Mouse (Mus musculus) testis, adult 2 months (tissue): ENCODE measurements around the gene Nphs1. TPM values are rescaled to one million over a fixed set of nuclear protein-coding genes. Genes with fewer than 3 reads are reported as not detected.
"Not testable (repeated sequence)": the region's sequence is repeated elsewhere in the genome, so short reads cannot be mapped to it uniquely, and the experiment has no call there.

ENCODE experiments used
- H3K27ac ChIP-seq: fragments of 200-500 bp; 2 replicates; pipeline ENCODE4 v1.5.1; 2012; ENCODE audit warnings: low read depth, low read length; ENCODE audit not compliant: control insufficient read depth, insufficient read depth
- H3K27me3 ChIP-seq: fragments of 200-500 bp; 2 replicates; pipeline ENCODE4 v1.6.1; 2012; ENCODE audit warnings: mild to moderate bottlenecking, low read length, moderate library complexity; ENCODE audit not compliant: control insufficient read depth, insufficient read depth
- H3K36me3 ChIP-seq: fragments of 200-500 bp; 2 replicates; pipeline ENCODE4 v1.6.1; 2012; ENCODE audit warnings: mild to moderate bottlenecking, low read length; ENCODE audit not compliant: control insufficient read depth, insufficient read depth
- H3K4me1 ChIP-seq: fragments of 200-500 bp; 2 replicates; pipeline ENCODE4 v1.6.1; 2012; ENCODE audit warnings: low read length; ENCODE audit not compliant: control insufficient read depth, insufficient read depth
- H3K4me3 ChIP-seq: fragments of 200-500 bp; 2 replicates; pipeline ENCODE4 v1.5.1; 2012; ENCODE audit warnings: low read depth, mild to moderate bottlenecking, low read length, moderate library complexity, mixed read lengths; ENCODE audit not compliant: control insufficient read depth
- CTCF ChIP-seq: fragments of 200-500 bp; IDR thresholded peaks from 2 replicates; pipeline ENCODE4 v1.5.1; 2012; ENCODE audit warnings: low read depth, mild to moderate bottlenecking, inconsistent platforms, low read length, moderate library complexity; ENCODE audit not compliant: control insufficient read depth, insufficient read depth, insufficient replicate concordance
- POLR2A ChIP-seq: fragments of 200-500 bp; IDR thresholded peaks from 2 replicates; pipeline ENCODE4 v1.6.1; 2012; ENCODE audit warnings: low read depth, mild to moderate bottlenecking, inconsistent platforms, low read length, moderate library complexity; ENCODE audit not compliant: control insufficient read depth
- polyA plus RNA-seq: library from polyadenylated mRNA; depleted of rRNA; stranded (reverse); fragments of >200 nt; gene quantifications from 2 replicates; pipeline ENCODE4 v1.2.3, GENCODE M21; 2012

Nphs1 gene
- polyA plus RNA-seq, 1 experiment: 0.12 TPM

DNA sequence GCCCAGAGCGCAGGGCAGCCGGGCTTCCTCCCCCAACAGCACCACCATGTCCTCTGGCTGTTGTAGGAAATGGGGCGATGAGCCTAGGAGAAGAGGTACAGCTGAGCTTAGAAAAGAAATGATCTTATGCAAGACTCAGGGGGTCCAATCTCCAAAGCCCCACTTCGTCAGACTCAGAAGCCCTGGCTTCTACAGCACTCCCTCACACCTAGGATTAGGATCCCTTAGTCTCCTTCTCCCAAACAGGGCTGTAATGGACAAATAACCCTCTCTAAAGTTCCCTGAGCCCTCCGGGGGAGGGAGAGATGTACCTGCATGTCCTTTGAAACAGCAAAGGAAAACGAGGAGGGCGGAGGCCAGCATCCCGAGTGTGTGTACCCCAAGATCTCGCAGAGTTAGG, 1.6 kb upstream of the Nphs1 start:
- Histone ChIP-seq H3K27ac (no peak overlapping the region), H3K36me3 (no peaks in the 10 kb centered on the region), H3K4me3 (no peak overlapping the region), H3K4me1 (peaks cover 8% of the 10 kb centered on the region), H3K27me3 (no peaks in the 10 kb centered on the region)
- no peak for TF ChIP-seq POLR2A
- TF ChIP-seq CTCF: no peak

DNA sequence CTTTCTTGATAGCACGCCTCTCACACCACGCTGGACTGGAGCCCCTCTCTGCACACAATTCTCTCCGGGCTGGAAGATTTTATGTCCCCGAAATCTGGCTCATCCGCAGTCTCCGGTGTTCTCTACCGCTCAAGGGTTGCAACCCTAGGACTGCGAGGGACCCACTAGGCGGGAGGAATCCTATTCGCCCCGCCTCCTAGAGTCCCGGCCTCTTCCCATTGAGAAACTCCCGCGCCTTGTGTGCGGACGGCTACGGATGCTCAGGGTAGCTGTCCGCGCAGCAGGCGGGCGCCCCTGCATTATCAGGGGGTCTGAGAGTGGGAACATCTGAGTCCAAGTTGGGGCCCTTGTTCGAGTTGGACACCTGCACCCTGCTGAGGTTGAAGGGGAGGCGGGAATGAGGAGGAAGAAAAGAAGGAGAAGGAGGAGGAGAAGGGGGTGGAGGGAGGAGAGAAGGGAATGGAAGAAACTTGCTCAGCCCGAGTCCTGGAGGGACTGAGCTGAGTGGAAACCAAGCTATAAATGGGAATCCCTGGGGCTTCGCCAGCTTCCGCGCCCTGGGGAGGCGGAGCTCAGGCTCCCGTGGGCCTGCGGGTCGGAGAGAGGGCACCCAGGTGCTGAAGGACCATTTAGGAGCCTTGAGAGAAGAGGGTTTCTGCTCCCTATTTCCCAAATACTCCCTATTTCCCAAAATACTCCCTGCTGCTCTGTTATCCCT, 1.0 kb upstream of the Nphs1 start:
- H3K4me3 ChIP-seq: no peak overlapping the region
- H3K27ac ChIP-seq: no peak overlapping the region
- no peaks in the 10 kb centered on the region for H3K27me3 ChIP-seq

DNA sequence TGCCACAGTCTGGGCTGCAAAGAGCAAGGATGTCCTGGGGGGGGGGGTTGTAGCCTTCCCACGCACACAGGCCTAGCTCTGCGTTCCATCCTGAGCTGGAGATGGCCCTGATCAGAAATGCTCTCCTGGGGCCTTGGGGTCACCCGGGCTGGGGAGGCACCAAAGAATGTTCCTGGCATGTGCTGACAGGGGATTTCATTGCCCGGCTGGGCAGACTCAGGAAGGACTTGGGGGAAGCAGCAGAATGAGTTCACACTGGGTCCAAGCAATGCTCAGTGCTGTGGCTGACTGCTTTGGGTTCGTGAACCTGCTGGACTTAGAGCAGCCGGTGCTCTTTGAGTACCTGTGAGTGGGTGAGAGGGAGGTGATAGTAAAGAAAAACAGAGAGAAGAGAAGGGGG, 1.4 kb downstream of the Nphs1 start:
- Histone ChIP-seq H3K4me1 (no peaks in the 10 kb centered on the region), H3K27ac (no peak overlapping the region), H3K27me3 (no peaks in the 10 kb centered on the region), H3K36me3 (no peaks in the 10 kb centered on the region), H3K4me3 (no peak overlapping the region)
- TF ChIP-seq CTCF (no peak), POLR2A (no peak)

More for the DNA sequence above, 1.0 kb upstream of the Nphs1 start:
- Histone ChIP-seq H3K4me1 (peaks cover 8% of the 10 kb centered on the region), H3K36me3 (no peaks in the 10 kb centered on the region)
- no peak for TF ChIP-seq CTCF
- no peak for TF ChIP-seq POLR2A

DNA sequence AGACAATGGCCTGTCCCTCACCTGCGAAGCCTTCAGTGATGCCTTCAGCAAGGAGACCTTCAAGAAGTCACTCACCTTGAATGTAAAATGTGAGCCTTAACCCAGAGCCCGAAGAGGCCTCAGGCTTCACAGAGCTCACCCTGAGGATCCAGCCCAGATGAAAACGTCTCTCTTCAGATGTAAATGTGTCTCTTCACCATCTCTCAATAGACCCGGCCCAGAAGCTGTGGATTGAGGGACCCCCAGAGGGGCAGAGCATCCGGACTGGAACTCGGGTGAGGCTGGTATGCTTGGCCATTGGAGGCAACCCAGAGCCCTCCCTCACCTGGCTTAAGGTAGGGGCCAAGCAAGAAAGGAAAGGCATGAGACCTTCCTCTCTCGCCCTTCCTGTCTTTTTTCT, 5.5 kb downstream of the Nphs1 start:
- H3K27ac ChIP-seq: no peak overlapping the region
- H3K27me3 ChIP-seq: no peaks in the 10 kb centered on the region; the same call in 1 of the 2 replicates
- H3K4me3 ChIP-seq: no peak overlapping the region
- H3K4me1 ChIP-seq: peaks cover 3% of the 10 kb centered on the region
- TF ChIP-seq CTCF (no peak), POLR2A (no peak)
- no peaks in the 10 kb centered on the region for H3K36me3 ChIP-seq

DNA sequence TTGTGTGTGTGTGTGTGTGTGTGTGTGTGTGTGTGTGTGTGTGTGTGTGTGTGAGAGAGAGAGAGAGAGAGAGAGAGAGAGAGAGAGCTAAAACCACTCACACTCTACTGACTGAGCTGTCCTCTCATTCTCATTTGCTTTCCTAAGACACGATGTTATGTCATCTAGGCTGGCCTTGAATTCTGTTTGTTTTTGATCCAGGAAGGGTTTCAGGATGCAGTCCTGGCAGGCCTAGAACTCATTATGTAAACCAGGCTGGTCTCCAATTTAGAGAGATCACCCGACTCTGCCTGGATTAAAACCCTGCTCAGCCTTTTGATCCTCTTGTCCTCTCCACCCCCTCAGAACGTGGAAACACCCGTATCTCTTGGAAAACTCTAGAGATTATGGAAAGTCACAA, 5.9 kb downstream of the Nphs1 start:
- H3K4me1 ChIP-seq: peaks cover 3% of the 10 kb centered on the region
- H3K27ac ChIP-seq: no peak overlapping the region
- H3K36me3 ChIP-seq: no peaks in the 10 kb centered on the region
- no peak overlapping the region for H3K4me3 ChIP-seq
- H3K27me3 ChIP-seq: no peaks in the 10 kb centered on the region; the same call in 1 of the 2 replicates
- TF ChIP-seq POLR2A: no peak
- no peak for TF ChIP-seq CTCF

DNA sequence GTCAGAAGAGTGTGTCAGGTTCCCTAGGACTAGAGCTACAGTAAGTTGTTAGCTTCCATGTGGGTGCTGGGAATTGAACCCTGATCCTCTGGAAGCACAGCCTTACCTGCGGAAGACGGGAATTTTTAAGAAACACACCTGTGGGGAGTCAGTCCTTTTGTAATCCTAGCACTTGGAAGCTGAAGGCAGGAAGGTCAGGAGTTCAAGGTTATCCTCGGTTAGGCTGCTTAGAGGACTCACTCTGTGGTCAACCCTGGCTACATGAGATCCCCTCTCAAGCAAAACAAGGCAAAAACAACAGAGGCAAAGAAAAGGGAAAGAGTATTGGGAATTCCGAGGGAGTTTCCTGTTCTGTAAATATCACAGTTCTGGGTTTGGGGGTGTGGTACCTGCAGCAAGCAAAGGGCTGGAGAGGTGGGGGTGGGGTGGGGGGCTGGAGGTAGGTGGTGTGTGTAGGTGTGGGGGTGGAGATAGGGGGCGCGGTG, 6.7 kb downstream of the Nphs1 start:
- H3K27me3 ChIP-seq: no peaks in the 10 kb centered on the region; the same call in 1 of the 2 replicates
- TF ChIP-seq CTCF (no peak), POLR2A (no peak)
- H3K36me3 ChIP-seq: no peaks in the 10 kb centered on the region
- peaks cover 3% of the 10 kb centered on the region for H3K4me1 ChIP-seq
- H3K27ac ChIP-seq: no peak overlapping the region
- no peak overlapping the region for H3K4me3 ChIP-seq

DNA sequence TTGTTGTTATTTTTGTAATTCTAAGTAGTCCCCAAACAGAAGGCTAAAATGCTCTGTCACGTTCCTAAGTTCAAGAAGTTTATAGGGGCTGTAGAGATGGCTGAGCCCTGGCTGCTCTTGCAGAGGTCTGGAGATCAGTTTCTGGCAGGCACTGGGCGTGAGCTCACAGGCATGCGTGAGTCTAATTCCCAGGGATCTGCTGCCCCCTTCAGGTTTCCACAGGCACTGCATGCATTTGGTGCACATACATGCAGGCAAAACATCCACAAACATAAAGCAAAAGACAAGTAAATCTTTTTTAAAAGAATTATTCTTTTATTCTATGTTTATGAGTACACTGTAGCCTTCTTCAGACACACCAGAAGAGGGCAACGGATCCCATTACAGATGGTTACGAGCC, 14.3 kb downstream of the Nphs1 start:
- Histone ChIP-seq H3K27me3 (no peaks in the 10 kb centered on the region), H3K4me1 (peaks cover 6% of the 10 kb centered on the region), H3K27ac (no peak overlapping the region), H3K36me3 (no peaks in the 10 kb centered on the region), H3K4me3 (no peak overlapping the region)
- no peak for TF ChIP-seq POLR2A
- TF ChIP-seq CTCF: peak; percentile 83; the same call in 1 of the 2 replicates

DNA sequence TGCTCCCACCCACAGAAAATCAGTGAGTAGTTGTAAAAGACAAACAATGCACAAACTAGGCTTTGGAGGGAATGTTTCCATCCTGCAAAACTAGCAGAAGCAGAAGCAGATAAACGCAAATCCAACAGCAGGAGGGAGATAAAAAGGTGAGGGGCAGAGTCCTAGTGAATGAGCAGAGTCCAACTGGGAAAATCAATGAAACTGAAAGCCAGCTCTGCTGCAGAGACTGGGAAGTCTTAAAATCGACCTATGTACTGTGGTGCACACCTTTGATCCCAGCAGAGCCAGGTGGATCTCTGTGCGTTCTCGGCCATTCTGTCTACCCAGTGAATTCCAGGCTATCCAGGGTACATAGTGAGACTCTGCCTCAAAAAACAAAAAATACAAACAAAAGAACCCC, 16.9 kb downstream of the Nphs1 start:
- no peaks in the 10 kb centered on the region for H3K36me3 ChIP-seq
- peaks cover 12% of the 10 kb centered on the region for H3K4me1 ChIP-seq
- H3K4me3 ChIP-seq: no peak overlapping the region
- no peaks in the 10 kb centered on the region for H3K27me3 ChIP-seq
- TF ChIP-seq CTCF (no peak), POLR2A (no peak)
- no peak overlapping the region for H3K27ac ChIP-seq

DNA sequence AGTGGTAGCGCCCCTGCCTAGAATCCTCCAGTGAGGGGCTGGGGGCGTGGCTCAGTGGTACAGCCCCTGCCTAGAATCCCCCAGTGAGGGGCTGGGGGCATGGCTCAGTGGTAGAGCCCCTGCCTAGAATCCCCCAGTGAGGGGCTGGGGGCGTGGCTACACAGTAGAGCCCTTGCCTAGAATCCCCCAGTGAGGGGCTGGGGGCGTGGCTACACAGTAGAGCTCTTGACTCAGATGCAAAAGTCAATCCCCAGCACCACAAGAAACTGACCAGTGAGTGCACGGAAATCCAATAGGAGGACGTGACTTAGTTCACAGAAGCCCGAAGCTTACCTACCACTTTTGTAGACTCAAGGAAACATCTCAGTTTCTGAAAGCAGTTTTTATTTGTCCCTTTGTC, 18.0 kb downstream of the Nphs1 start:
- not testable (repeated sequence) for H3K36me3 ChIP-seq, H3K27ac ChIP-seq, H3K27me3 ChIP-seq, H3K4me3 ChIP-seq
- H3K4me1 ChIP-seq: peaks cover 12% of the 10 kb centered on the region
